Mouse (Mus musculus): ENCODE measurements around the gene Lekr1. TPM values are rescaled to one million over a fixed set of nuclear protein-coding genes. Genes with fewer than 3 reads are reported as not detected.

Gene Lekr1
- polyA plus RNA-seq (2014; fragmentation: Nextera tagmentation; extraction: Ambion mirVana), result 7.9 and 8.6 TPM in 2 replicates

DNA sequence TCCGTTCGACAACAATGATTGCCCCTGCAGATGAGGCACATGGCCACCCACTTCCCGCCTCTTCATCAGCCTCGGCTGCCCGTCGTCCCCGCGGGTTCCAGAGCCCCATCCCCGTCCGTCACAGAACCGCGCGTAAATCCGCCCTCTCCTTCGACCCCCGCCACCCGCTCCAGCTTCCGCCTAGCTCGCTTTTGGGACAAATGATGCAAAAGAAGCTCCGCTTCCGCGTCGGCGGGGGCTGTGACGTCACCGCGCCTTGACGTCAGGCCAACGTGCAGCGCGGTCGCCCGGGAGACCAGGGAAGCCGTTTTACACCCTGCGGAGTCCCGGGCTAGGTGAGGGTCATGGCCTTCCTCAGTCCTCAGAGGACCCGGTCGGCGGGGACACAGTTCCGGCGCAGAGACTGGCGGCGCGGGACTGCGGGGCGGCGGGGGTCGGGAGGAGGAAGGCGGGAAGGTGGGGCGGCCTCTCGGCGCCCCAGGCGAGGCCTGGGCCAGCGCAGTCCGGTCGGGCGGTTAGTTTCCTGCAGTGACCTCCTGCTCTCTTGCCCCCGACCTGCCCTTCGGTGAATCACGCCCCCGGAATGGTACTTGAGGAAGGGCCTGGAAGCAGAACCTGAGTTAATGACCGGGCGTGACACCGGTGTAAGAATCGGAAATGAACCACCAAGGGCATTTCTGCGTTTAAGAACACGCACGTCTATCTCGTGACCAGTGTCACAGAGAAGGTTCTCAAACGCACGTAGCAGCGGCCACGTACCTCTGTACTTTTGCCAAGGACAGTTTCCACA lies at the start of gene Lekr1:
Gene Lekr1 (plus strand): TSS at position 252 of the 790 bp plus-strand sequence.
- 1% methylated on average over 73 of the region's 73 CpGs for WGBS
- Histone ChIP-seq H3K4me1 (replicated peaks; ENCODE audit: control insufficient read depth, insufficient read depth, low read length) (peaks cover 9% of the 10 kb centered on the region; the same call in 1 of the 2 replicates), H3K4me2 (ENCODE audit: low read length) (peak within 1 kb of the TSS; percentile 86), H3K9me3 (ENCODE audit: control insufficient read depth, low read length) (no peaks in the 10 kb centered on the region), H3K27me3 (replicated peaks; ENCODE audit: control insufficient read depth, insufficient read depth, low read length) (no peaks in the 10 kb centered on the region), H3K36me3 (ENCODE audit: control insufficient read depth, insufficient read depth, low read length) (no peaks in the 10 kb centered on the region), H3K4me3 (ENCODE audit: low read depth, low read length) (peak within 1 kb of the TSS; percentile 54), H3K9ac (ENCODE audit: low read length) (peak within 1 kb of the TSS; percentile 67), H3K27ac (ENCODE audit: low read depth) (peak within 1 kb of the TSS; percentile 62)
- DNase-seq (ENCODE audit: low spot score) (peak; percentile 96), ATAC-seq (replicated peaks; ENCODE audit: low FRiP score, low TSS enrichment, low read depth) (peak; percentile 95)

- Histone ChIP-seq H3K27ac (ENCODE audit: low read depth) (no peak overlapping the region), H3K27me3 (replicated peaks; ENCODE audit: control insufficient read depth, insufficient read depth, low read length) (no peaks in the 10 kb centered on the region), H3K4me3 (ENCODE audit: low read depth, low read length) (no peak overlapping the region), H3K9me3 (ENCODE audit: control insufficient read depth, low read length) (no peaks in the 10 kb centered on the region), H3K4me1 (replicated peaks; ENCODE audit: control insufficient read depth, insufficient read depth, low read length) (peaks cover 6% of the 10 kb centered on the region; the same call in 1 of the 2 replicates), H3K4me2 (ENCODE audit: low read length) (no peak overlapping the region), H3K36me3 (ENCODE audit: control insufficient read depth, insufficient read depth, low read length) (no peaks in the 10 kb centered on the region), H3K9ac (ENCODE audit: low read length) (no peak overlapping the region)
- WGBS, result 67% methylated on average over 5 of the region's 5 CpGs
- DNase-seq (ENCODE audit: low spot score) (no peak), ATAC-seq (replicated peaks; ENCODE audit: low FRiP score, low TSS enrichment, low read depth) (no peak)
Measured at GRCm38 (mm10) chr3:65617507-65617906, 48.5 kb upstream of the Lekr1 start.

DNA sequence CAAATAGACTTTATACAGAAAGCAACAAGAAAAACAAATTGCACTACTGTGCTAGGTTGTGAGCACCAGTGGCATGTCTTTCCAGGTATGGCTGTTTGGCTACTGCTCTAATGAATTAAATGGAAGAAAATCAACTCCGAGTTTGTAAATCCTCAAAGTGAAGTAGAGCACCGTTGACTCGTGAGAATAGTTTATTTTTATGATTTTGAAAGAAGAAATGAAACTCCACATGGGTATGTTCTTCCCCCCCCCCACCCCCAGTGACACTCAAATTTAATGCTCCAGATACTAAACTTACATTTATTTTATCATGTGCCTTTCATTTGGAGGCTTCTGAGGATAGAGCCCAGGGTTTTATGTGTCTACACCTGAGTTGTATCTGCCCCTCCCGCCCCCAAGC lies 46.7 kb upstream of the Lekr1 start:
- Histone ChIP-seq H3K9me3 (ENCODE audit: control insufficient read depth, low read length) (no peaks in the 10 kb centered on the region), H3K27ac (ENCODE audit: low read depth) (no peak overlapping the region), H3K9ac (ENCODE audit: low read length) (no peak overlapping the region), H3K36me3 (ENCODE audit: control insufficient read depth, insufficient read depth, low read length) (no peaks in the 10 kb centered on the region), H3K4me1 (replicated peaks; ENCODE audit: control insufficient read depth, insufficient read depth, low read length) (no peaks in the 10 kb centered on the region), H3K4me3 (ENCODE audit: low read depth, low read length) (no peak overlapping the region), H3K4me2 (ENCODE audit: low read length) (no peak overlapping the region), H3K27me3 (replicated peaks; ENCODE audit: control insufficient read depth, insufficient read depth, low read length) (no peaks in the 10 kb centered on the region)
- DNase-seq (ENCODE audit: low spot score) (no peak), ATAC-seq (replicated peaks; ENCODE audit: low FRiP score, low TSS enrichment, low read depth) (no peak)
- WGBS, result 75% methylated on average over 4 of the region's 4 CpGs

DNA sequence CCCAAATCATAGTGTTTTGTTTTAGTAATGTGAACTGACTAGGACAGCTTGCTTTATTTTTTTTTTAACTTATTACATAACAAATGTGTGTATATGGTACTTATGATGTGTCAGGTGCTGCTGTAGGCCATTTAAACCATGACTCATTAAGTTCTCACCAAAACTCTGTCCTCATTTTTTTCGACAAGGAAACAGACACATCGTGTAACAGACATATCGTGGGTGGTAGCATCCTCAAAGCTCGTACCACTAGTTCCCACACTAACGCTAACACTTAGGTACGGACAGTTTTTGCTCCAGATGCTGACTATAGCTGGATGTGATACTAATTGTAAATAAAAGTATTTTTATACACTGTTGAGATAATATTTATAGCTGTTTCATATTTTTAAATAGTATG lies 43.0 kb upstream of the Lekr1 start:
- no peak overlapping the region for H3K4me2 ChIP-seq (ENCODE audit: low read length)
- WGBS, result 96% methylated on average over 6 of the region's 6 CpGs
- H3K4me3 ChIP-seq (ENCODE audit: low read depth, low read length), result no peak overlapping the region
- no peak overlapping the region for H3K9ac ChIP-seq (ENCODE audit: low read length)
- no peak for DNase-seq (ENCODE audit: low spot score)
- no peaks in the 10 kb centered on the region for H3K9me3 ChIP-seq (ENCODE audit: control insufficient read depth, low read length)
- ATAC-seq (replicated peaks; ENCODE audit: low FRiP score, low TSS enrichment, low read depth), result no peak
- no peaks in the 10 kb centered on the region for H3K4me1 ChIP-seq (replicated peaks; ENCODE audit: control insufficient read depth, insufficient read depth, low read length)
- H3K36me3 ChIP-seq (ENCODE audit: control insufficient read depth, insufficient read depth, low read length), result no peaks in the 10 kb centered on the region
- no peaks in the 10 kb centered on the region for H3K27me3 ChIP-seq (replicated peaks; ENCODE audit: control insufficient read depth, insufficient read depth, low read length)
- no peak overlapping the region for H3K27ac ChIP-seq (ENCODE audit: low read depth)

- no peak for ATAC-seq (replicated peaks; ENCODE audit: low FRiP score, low TSS enrichment, low read depth)
- 51% methylated on average over 8 of the region's 8 CpGs for WGBS
- DNase-seq (ENCODE audit: low spot score), result no peak
- Histone ChIP-seq H3K9me3 (ENCODE audit: control insufficient read depth, low read length) (no peaks in the 10 kb centered on the region), H3K4me3 (ENCODE audit: low read depth, low read length) (no peak overlapping the region), H3K4me2 (ENCODE audit: low read length) (no peak overlapping the region), H3K9ac (ENCODE audit: low read length) (no peak overlapping the region), H3K27me3 (replicated peaks; ENCODE audit: control insufficient read depth, insufficient read depth, low read length) (no peaks in the 10 kb centered on the region), H3K27ac (ENCODE audit: low read depth) (no peak overlapping the region), H3K36me3 (ENCODE audit: control insufficient read depth, insufficient read depth, low read length) (no peaks in the 10 kb centered on the region), H3K4me1 (replicated peaks; ENCODE audit: control insufficient read depth, insufficient read depth, low read length) (no peaks in the 10 kb centered on the region)
Measured at GRCm38 (mm10) chr3:65625496-65626289, 40.3 kb upstream of the Lekr1 start.

DNA sequence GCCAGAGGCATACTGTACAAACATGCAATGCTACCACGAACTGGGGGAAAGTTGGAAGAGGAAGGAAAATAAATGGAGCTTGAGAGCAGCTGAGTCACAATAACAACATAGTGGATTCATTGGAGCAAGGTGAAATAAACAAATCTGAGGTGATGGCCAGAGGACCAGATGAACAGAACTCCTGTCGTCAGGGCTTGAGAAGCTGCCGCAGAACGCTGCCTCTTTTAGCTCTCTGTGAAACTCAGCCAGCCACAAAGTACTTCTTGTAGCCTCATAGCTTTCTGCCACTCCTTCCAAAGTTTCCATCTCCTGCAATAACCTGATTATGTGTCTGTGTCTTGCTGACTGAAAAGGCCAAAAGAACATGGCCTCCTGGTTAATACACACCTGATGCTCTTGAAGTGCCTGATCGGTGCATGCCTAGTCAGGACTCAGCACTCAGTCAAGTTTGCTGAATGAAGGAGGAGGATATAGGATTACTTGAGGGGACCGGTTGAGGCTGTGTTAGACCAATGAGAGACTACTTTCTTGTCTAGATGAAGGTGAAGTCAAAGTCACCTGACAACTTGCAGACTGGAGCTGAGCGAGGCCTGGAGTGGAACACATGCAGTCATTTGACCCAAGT lies 39.6 kb upstream of the Lekr1 start:
- H3K27ac ChIP-seq (ENCODE audit: low read depth), result no peak overlapping the region

DNA sequence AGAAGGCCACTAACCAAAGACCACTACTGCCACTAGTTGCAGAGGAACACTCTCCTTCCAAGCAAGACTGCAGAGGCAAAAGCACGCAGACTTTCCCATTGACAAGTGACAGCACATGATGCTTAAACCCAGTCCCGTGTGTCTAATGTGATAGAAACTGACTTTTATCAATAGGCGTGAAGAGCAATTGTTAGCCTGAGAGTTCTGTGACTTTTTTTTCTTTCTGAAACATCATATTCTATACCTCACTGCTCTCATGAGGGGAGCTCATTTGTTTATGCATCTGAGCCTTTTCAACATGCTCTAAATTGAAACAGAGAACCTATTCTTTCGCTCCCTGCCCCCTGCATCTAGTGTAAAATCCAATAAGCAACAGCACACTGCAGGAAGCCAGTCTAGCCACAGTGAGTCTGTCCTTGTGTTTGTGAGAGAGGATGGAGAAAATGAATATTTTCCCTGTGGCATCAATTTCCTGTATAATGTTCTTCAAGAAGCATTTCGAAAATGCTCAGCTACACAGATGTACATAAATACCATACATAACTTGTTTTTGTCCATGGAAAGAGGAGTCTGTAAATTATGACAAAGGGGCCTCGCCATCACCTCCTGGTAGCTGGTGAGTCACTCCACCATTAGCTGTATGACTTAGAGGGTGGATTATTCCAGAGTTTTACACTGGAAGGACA lies 38.9 kb upstream of the Lekr1 start:
- H3K4me1 ChIP-seq (replicated peaks; ENCODE audit: control insufficient read depth, insufficient read depth, low read length), result no peaks in the 10 kb centered on the region
- no peak overlapping the region for H3K27ac ChIP-seq (ENCODE audit: low read depth)
- no peaks in the 10 kb centered on the region for H3K27me3 ChIP-seq (replicated peaks; ENCODE audit: control insufficient read depth, insufficient read depth, low read length)
- DNase-seq (ENCODE audit: low spot score), result no peak
- no peak overlapping the region for H3K4me2 ChIP-seq (ENCODE audit: low read length)
- 79% methylated on average over 6 of the region's 6 CpGs for WGBS
- H3K4me3 ChIP-seq (ENCODE audit: low read depth, low read length), result no peak overlapping the region
- no peak for ATAC-seq (replicated peaks; ENCODE audit: low FRiP score, low TSS enrichment, low read depth)
- no peaks in the 10 kb centered on the region for H3K9me3 ChIP-seq (ENCODE audit: control insufficient read depth, low read length)
- H3K36me3 ChIP-seq (ENCODE audit: control insufficient read depth, insufficient read depth, low read length), result no peaks in the 10 kb centered on the region
- no peak overlapping the region for H3K9ac ChIP-seq (ENCODE audit: low read length)

More for the DNA sequence above, 39.6 kb upstream of the Lekr1 start:
- whole genome bisulfite sequencing, result 78% methylated on average over 7 of the region's 7 CpGs
- H3K27me3 ChIP-seq (replicated peaks; ENCODE audit: control insufficient read depth, insufficient read depth, low read length), result no peaks in the 10 kb centered on the region
- no peak overlapping the region for H3K4me3 ChIP-seq (ENCODE audit: low read depth, low read length)
- H3K36me3 ChIP-seq (ENCODE audit: control insufficient read depth, insufficient read depth, low read length), result no peaks in the 10 kb centered on the region
- no peaks in the 10 kb centered on the region for H3K4me1 ChIP-seq (replicated peaks; ENCODE audit: control insufficient read depth, insufficient read depth, low read length)
- H3K9me3 ChIP-seq (ENCODE audit: control insufficient read depth, low read length), result no peaks in the 10 kb centered on the region
- no peak for ATAC-seq (replicated peaks; ENCODE audit: low FRiP score, low TSS enrichment, low read depth)
- DNase-seq (ENCODE audit: low spot score), result no peak
- no peak overlapping the region for H3K4me2 ChIP-seq (ENCODE audit: low read length)
- no peak overlapping the region for H3K9ac ChIP-seq (ENCODE audit: low read length)

- no peak overlapping the region for H3K4me2 ChIP-seq (ENCODE audit: low read length)
- no peaks in the 10 kb centered on the region for H3K4me1 ChIP-seq (replicated peaks; ENCODE audit: control insufficient read depth, insufficient read depth, low read length)
- H3K27me3 ChIP-seq (replicated peaks; ENCODE audit: control insufficient read depth, insufficient read depth, low read length), result no peaks in the 10 kb centered on the region
- no peaks in the 10 kb centered on the region for H3K36me3 ChIP-seq (ENCODE audit: control insufficient read depth, insufficient read depth, low read length)
- no peak overlapping the region for H3K4me3 ChIP-seq (ENCODE audit: low read depth, low read length)
- DNase-seq (ENCODE audit: low spot score) (no peak), ATAC-seq (replicated peaks; ENCODE audit: low FRiP score, low TSS enrichment, low read depth) (no peak)
- H3K9me3 ChIP-seq (ENCODE audit: control insufficient read depth, low read length), result no peaks in the 10 kb centered on the region
- H3K9ac ChIP-seq (ENCODE audit: low read length), result no peak overlapping the region
- 89% methylated on average over 2 of the region's 2 CpGs for WGBS
- H3K27ac ChIP-seq (ENCODE audit: low read depth), result no peak overlapping the region
Measured at GRCm38 (mm10) chr3:65627707-65628028, 38.4 kb upstream of the Lekr1 start.

Data from intestine, embryonic 14.5 days (tissue).